Mouse (Mus musculus): ENCODE data around the gene Chchd5. TPM values are rescaled to one million over a fixed set of nuclear protein-coding genes. Genes with fewer than 3 reads are reported as not detected.

Chchd5 gene
- polyA plus RNA-seq (2015; fragmentation: Nextera tagmentation; extraction: Ambion mirVana), result 25.7 and 27.9 TPM in 2 replicates

GRCm38 (mm10) chr2:129129412-129129929 lies at the start of gene Chchd5:
Chchd5 (plus strand) TSS chr2:129129700.
- Histone ChIP-seq H3K36me3 (peaks cover 62% of the 10 kb centered on the region), H3K4me3 (peak within 1 kb of the TSS; percentile 66), H3K27ac (replicated peaks) (peak within 1 kb of the TSS; percentile 89), H3K4me1 (replicated peaks) (peaks cover 18% of the 10 kb centered on the region), H3K27me3 (no peaks in the 10 kb centered on the region), H3K9ac (peak within 1 kb of the TSS; percentile 78), H3K9me3 (0 out of 2 replicates have a peak, but pooled peaks cover 7% of the 10 kb centered on the region), H3K4me2 (peak within 1 kb of the TSS; percentile 62)
- WGBS, result under 1% methylated on average over 35 of the region's 35 CpGs
- peak; percentile 100 for ATAC-seq (ENCODE audit: low read depth)

GRCm38 (mm10) chr2:129081097-129081496 lies 48.4 kb upstream of the Chchd5 start:
- H3K9me3 ChIP-seq, result no peaks in the 10 kb centered on the region
- no peak overlapping the region for H3K27ac ChIP-seq (replicated peaks)
- H3K4me2 ChIP-seq, result no peak overlapping the region
- peaks cover 90% of the 10 kb centered on the region for H3K36me3 ChIP-seq
- WGBS, result 70% methylated on average over 13 of the region's 13 CpGs
- no peaks in the 10 kb centered on the region for H3K4me1 ChIP-seq (replicated peaks)
- ATAC-seq (ENCODE audit: low read depth), result no peak
- no peak overlapping the region for H3K4me3 ChIP-seq
- no peak overlapping the region for H3K9ac ChIP-seq
- no peaks in the 10 kb centered on the region for H3K27me3 ChIP-seq

DNA sequence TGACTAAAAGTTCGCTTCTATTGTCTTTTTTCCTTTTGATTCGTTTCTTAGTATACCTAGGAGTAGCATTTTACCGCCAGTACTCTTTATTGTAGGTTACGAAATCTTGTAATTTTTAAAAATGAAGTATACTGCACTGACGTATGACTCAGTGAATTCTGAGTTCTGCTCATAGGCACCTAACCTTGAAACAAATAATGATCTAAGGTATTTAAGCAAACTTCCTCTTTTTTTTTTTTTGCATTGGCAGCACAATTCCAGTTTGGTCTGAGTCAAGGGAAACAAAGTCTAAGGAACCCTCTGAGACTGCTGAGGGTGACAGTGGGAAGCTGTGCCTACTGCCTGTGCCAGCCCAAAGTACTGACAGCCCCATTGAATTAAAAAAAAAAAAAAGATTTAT lies 46.0 kb upstream of the Chchd5 start:
- peaks cover 88% of the 10 kb centered on the region for H3K36me3 ChIP-seq
- no peak overlapping the region for H3K4me2 ChIP-seq
- no peak overlapping the region for H3K27ac ChIP-seq (replicated peaks)
- H3K9me3 ChIP-seq, result no peaks in the 10 kb centered on the region
- no peaks in the 10 kb centered on the region for H3K4me1 ChIP-seq (replicated peaks)
- H3K27me3 ChIP-seq, result no peaks in the 10 kb centered on the region
- whole genome bisulfite sequencing, result 92% methylated on average over 5 of the region's 5 CpGs
- no peak for ATAC-seq (ENCODE audit: low read depth)
- H3K9ac ChIP-seq, result no peak overlapping the region
- H3K4me3 ChIP-seq, result no peak overlapping the region

GRCm38 (mm10) chr2:129084959-129085358 lies 44.5 kb upstream of the Chchd5 start:
- Histone ChIP-seq H3K36me3 (peaks cover 88% of the 10 kb centered on the region), H3K27me3 (no peaks in the 10 kb centered on the region), H3K9me3 (no peaks in the 10 kb centered on the region), H3K27ac (replicated peaks) (no peak overlapping the region), H3K9ac (no peak overlapping the region), H3K4me2 (no peak overlapping the region), H3K4me3 (no peak overlapping the region), H3K4me1 (replicated peaks) (no peaks in the 10 kb centered on the region)
- WGBS, result 58% methylated on average over 2 of the region's 2 CpGs
- no peak for ATAC-seq (ENCODE audit: low read depth)

- no peaks in the 10 kb centered on the region for H3K9me3 ChIP-seq
- H3K27ac ChIP-seq (replicated peaks), result no peak overlapping the region
- no peaks in the 10 kb centered on the region for H3K27me3 ChIP-seq
- ATAC-seq (ENCODE audit: low read depth), result no peak
- H3K36me3 ChIP-seq, result peaks cover 87% of the 10 kb centered on the region
- no peak overlapping the region for H3K4me2 ChIP-seq
- no peaks in the 10 kb centered on the region for H3K4me1 ChIP-seq (replicated peaks)
- H3K4me3 ChIP-seq, result no peak overlapping the region
- 97% methylated on average over 1 of the region's 1 CpGs for WGBS
- no peak overlapping the region for H3K9ac ChIP-seq
Measured at GRCm38 (mm10) chr2:129087520-129087919, 42.0 kb upstream of the Chchd5 start.

GRCm38 (mm10) chr2:129090370-129090769 lies 39.1 kb upstream of the Chchd5 start:
- Histone ChIP-seq H3K4me1 (replicated peaks) (no peaks in the 10 kb centered on the region), H3K9me3 (no peaks in the 10 kb centered on the region), H3K27me3 (no peaks in the 10 kb centered on the region), H3K4me2 (no peak overlapping the region), H3K27ac (replicated peaks) (no peak overlapping the region), H3K4me3 (no peak overlapping the region), H3K36me3 (peaks cover 92% of the 10 kb centered on the region), H3K9ac (no peak overlapping the region)
- WGBS, result 73% methylated on average over 4 of the region's 4 CpGs
- no peak for ATAC-seq (ENCODE audit: low read depth)

DNA sequence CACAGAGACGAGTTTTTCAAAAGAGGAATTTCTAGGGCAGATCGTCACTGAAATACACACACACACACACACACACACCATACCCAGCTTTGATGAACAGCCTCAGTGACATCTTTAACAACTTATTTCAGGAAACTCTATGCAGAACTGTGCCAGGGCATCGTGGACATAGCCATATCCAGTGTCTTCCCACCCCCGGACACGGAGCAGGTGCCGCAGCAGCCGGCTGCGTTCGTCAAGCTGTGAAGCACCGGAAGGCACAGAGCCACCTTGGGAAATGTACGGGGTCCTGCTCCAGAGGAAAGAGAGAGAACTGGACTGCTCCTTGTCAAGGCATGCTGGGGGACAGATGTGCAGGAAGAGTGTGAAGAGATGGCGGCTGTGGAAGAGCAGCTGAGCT lies 36.7 kb upstream of the Chchd5 start:
- ATAC-seq (ENCODE audit: low read depth), result no peak
- WGBS, result 94% methylated on average over 12 of the region's 12 CpGs
- no peaks in the 10 kb centered on the region for H3K27me3 ChIP-seq
- H3K9ac ChIP-seq, result no peak overlapping the region
- no peak overlapping the region for H3K27ac ChIP-seq (replicated peaks)
- peaks cover 74% of the 10 kb centered on the region for H3K36me3 ChIP-seq
- no peaks in the 10 kb centered on the region for H3K9me3 ChIP-seq
- no peak overlapping the region for H3K4me2 ChIP-seq
- no peaks in the 10 kb centered on the region for H3K4me1 ChIP-seq (replicated peaks)
- H3K4me3 ChIP-seq, result no peak overlapping the region

GRCm38 (mm10) chr2:129093926-129094724 lies 35.4 kb upstream of the Chchd5 start:
- no peak for ATAC-seq (ENCODE audit: low read depth)
- H3K4me1 ChIP-seq (replicated peaks), result no peaks in the 10 kb centered on the region
- 88% methylated on average over 18 of the region's 18 CpGs for WGBS

DNA sequence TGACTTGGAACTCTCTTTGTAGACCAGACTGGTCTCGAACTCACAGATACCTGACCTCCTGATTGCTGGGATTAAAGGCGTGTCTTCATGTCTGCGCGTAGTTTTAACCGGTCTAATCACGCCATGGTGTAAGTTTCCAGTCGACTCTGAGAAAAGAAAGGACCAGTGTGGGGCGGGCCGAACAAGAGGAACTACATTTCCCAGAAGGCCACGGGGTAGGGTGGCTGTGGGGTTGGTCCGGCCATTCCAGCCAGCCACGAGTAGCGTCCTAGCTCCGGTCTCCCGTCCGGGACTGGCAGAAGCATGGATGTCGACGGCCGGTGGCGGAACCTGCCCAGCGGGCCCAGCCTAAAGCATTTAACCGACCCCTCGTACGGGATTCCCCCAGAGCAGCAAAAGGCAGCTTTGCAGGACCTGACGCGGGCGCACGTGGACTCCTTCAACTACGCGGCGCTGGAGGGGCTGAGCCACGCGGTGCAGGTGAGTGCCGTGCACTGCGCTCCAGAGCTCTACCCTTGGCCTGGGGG lies 28.7 kb upstream of the Chchd5 start, which contains the start of gene Polr1b:
Gene Polr1b (plus strand): TSS at position 212 of the 527 bp plus-strand sequence.
- Histone ChIP-seq H3K4me2 (peak within 1 kb of the TSS; percentile 82), H3K4me3 (peak within 1 kb of the TSS; percentile 75), H3K27me3 (no peaks in the 10 kb centered on the region), H3K36me3 (peaks cover 31% of the 10 kb centered on the region), H3K9me3 (no peaks in the 10 kb centered on the region), H3K4me1 (replicated peaks) (peaks cover 14% of the 10 kb centered on the region), H3K9ac (peak within 1 kb of the TSS; percentile 75), H3K27ac (replicated peaks) (no peak within 1 kb of the TSS)
- 1% methylated on average over 35 of the region's 35 CpGs for WGBS
- peak; percentile 99 for ATAC-seq (ENCODE audit: low read depth)

More at GRCm38 (mm10) chr2:129093926-129094724, 35.4 kb upstream of the Chchd5 start:
- no peak overlapping the region for H3K27ac ChIP-seq (replicated peaks)
- H3K4me2 ChIP-seq, result no peak overlapping the region
- no peaks in the 10 kb centered on the region for H3K27me3 ChIP-seq
- H3K4me3 ChIP-seq, result no peak overlapping the region
- no peaks in the 10 kb centered on the region for H3K9me3 ChIP-seq
- no peak overlapping the region for H3K9ac ChIP-seq
- H3K36me3 ChIP-seq, result peaks cover 64% of the 10 kb centered on the region

DNA sequence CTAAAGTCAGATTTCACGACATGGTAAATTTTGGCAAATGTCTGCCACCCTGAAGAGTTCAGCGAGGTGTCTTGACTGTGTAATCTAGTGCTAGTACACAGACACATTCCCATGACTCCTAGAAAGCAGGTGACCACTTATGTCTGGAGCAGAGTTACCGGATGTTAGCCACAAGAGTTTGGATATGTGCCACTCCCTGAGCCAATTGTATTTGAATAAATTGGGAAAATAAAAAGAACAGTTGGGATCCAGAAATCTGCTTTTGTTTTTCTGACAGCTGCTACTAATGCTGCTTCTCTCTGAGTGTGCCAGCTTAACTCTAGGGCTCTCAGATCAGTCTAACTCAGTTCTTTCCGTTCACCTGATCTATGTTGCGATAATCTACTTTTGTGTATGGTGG lies 16.6 kb upstream of the Chchd5 start:
- Histone ChIP-seq H3K9me3 (no peaks in the 10 kb centered on the region), H3K9ac (no peak overlapping the region), H3K4me3 (no peak overlapping the region), H3K27me3 (no peaks in the 10 kb centered on the region), H3K27ac (replicated peaks) (no peak overlapping the region), H3K4me1 (replicated peaks) (no peaks in the 10 kb centered on the region), H3K36me3 (peaks cover 79% of the 10 kb centered on the region), H3K4me2 (no peak overlapping the region)
- no peak for ATAC-seq (ENCODE audit: low read depth)
- WGBS, result 95% methylated on average over 5 of the region's 5 CpGs

DNA sequence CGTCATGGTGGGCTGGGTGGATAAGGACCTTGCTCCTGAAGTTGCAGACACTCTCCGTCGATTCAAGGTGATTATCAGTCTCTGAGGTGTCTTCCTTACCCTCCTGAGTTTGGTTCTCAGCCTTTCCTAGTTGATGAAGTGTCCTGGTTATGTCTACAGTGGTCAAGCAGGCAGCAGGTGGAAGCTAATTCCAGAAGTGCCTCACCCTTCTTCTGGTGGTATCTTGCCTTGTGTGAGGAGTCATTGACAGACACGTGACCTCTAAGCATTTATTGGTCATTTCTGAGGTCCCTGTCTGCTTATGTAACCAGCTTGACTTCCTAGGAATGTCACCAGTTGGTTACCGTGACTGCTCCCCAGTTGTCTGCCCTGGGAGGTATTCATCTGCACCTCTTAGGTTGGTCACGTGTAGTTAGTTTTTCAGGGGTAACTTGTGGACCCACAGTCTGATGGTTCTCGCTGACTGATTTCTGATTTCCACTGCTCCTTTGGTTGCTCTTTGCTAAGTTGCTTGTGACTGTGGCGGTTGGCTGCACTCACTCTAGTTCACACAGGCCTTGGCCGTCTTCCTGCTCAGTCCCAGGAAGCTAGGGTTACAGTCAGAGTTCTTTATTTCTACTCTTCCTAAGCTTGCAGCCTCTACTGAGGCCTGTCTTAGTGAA lies 13.7 kb upstream of the Chchd5 start:
- no peak overlapping the region for H3K27ac ChIP-seq (replicated peaks)
- H3K36me3 ChIP-seq, result peaks cover 85% of the 10 kb centered on the region
- no peak overlapping the region for H3K4me2 ChIP-seq
- H3K9me3 ChIP-seq, result no peaks in the 10 kb centered on the region
- no peaks in the 10 kb centered on the region for H3K27me3 ChIP-seq
- H3K4me3 ChIP-seq, result no peak overlapping the region
- ATAC-seq (ENCODE audit: low read depth), result no peak
- H3K4me1 ChIP-seq (replicated peaks), result no peaks in the 10 kb centered on the region
- WGBS, result 95% methylated on average over 9 of the region's 9 CpGs
- H3K9ac ChIP-seq, result no peak overlapping the region

GRCm38 (mm10) chr2:129116368-129116739 lies 13.1 kb upstream of the Chchd5 start:
- no peak overlapping the region for H3K4me2 ChIP-seq
- no peaks in the 10 kb centered on the region for H3K4me1 ChIP-seq (replicated peaks)
- no peak overlapping the region for H3K27ac ChIP-seq (replicated peaks)
- H3K36me3 ChIP-seq, result peaks cover 88% of the 10 kb centered on the region
- no peaks in the 10 kb centered on the region for H3K27me3 ChIP-seq
- no peak overlapping the region for H3K9ac ChIP-seq
- H3K4me3 ChIP-seq, result no peak overlapping the region
- no peaks in the 10 kb centered on the region for H3K9me3 ChIP-seq
- 96% methylated on average over 1 of the region's 1 CpGs for WGBS
- no peak for ATAC-seq (ENCODE audit: low read depth)
